Mouse (Mus musculus) intestine, postnatal 0 days (tissue): ENCODE data around the gene Gm10197. TPM values are rescaled to one million over a fixed set of nuclear protein-coding genes. Genes with fewer than 3 reads are reported as not detected.
A peak's percentile ranks its signal among the peaks of the same experiment; 100 is the strongest.

Experiments
- ATAC-seq: fragments of 200-750 bp; cut with Nextera tagmentation; 2 replicates; pipeline ENCODE4 v1.8.0; 2017; ENCODE audit warnings: mild to moderate bottlenecking, moderate TSS enrichment, moderate library complexity
- H3K27ac ChIP-seq: fragments of 300-500 bp; sonication (generic); 2 replicates; pipeline ENCODE4 v1.5.1; 2014; ENCODE audit warnings: mild to moderate bottlenecking, low read depth, low read length, moderate library complexity
- H3K27me3 ChIP-seq: fragments of 300-500 bp; sonication (generic); replicated peaks from 2 replicates; pipeline ENCODE4 v1.6.1; 2014; ENCODE audit warnings: low read length, mixed read lengths; ENCODE audit not compliant: control insufficient read depth, insufficient read depth
- H3K36me3 ChIP-seq: fragments of 300-500 bp; sonication (generic); 2 replicates; pipeline ENCODE4 v1.6.1; 2014; ENCODE audit warnings: mild to moderate bottlenecking, moderate library complexity; ENCODE audit not compliant: control insufficient read depth, insufficient read depth
- H3K4me1 ChIP-seq: fragments of 300-500 bp; sonication (generic); replicated peaks from 2 replicates; pipeline ENCODE4 v1.6.1; 2014; ENCODE audit warnings: antibody characterized with exemption, low read length, mixed read lengths; ENCODE audit not compliant: control insufficient read depth, insufficient read depth
- H3K4me2 ChIP-seq: fragments of 300-500 bp; sonication (generic); replicated peaks from 2 replicates; pipeline ENCODE4 v1.6.1; 2014; ENCODE audit warnings: low read depth, mild to moderate bottlenecking, moderate library complexity
- H3K4me3 ChIP-seq: fragments of 300-500 bp; sonication (generic); 2 replicates; pipeline ENCODE4 v1.5.1; 2014; ENCODE audit warnings: low read depth, low read length
- H3K9ac ChIP-seq: fragments of 300-500 bp; sonication (generic); 2 replicates; pipeline ENCODE4 v1.6.1; 2014; ENCODE audit warnings: mild to moderate bottlenecking, low read depth, low read length
- H3K9me3 ChIP-seq: fragments of 300-500 bp; sonication (generic); 2 replicates; pipeline ENCODE4 v1.6.1; 2016; ENCODE audit warnings: mixed run types; ENCODE audit not compliant: control insufficient read depth
- CTCF ChIP-seq: sonication (generic); IDR thresholded peaks from 2 replicates; pipeline ENCODE4 v1.5.1; 2016; ENCODE audit warnings: low read depth, mild to moderate bottlenecking, control low read depth, antibody characterized with exemption, moderate library complexity
- WGBS: fragments of 180-500 bp; shearing (Covaris S2); extraction: QIAGEN DNeasy Blood & Tissue Kit; methylation state at CpG from one replicate; pipeline ENCODE4 v1.1.7; 2014; 5-methylcytosine and 5-hydroxymethylcytosine counted together
- polyA plus RNA-seq: library from polyadenylated mRNA; unstranded; fragments of >200 nt; fragmentation: Nextera tagmentation; extraction: Ambion mirVana; gene quantifications from 2 replicates; pipeline ENCODE4 v1.2.1, GENCODE M21; 2015

Gm10197 gene
- polyA plus RNA-seq, 1 experiment from 2014 or later = not detected

DNA sequence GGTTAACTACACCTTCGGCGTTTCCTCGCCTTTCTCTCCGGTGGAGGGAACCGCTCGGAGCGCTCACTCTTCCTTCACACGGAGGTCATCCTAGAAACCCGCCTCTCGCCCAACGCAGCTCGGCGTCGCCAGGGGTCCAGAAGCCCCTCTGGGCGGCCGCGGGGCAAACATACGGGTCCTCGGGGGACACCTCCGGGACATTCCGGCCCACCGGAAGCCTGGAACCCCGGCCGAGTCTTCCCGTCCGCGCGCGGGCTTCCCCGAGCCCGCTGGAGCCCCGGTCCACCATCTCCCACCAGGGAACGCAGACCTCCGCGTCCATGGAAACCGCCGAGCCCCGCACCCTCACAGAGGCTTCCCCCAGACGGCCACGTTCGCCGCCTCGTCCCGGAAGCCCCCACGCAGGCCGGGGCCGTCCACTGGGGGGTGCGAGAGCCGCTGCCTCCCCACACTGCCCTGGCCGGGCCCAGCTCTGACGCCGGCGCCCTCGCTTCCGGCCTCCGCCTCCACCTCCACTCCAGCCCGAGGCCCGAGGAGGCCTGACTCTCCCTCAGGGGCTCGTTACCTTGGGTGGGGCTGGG is 18.4 kb upstream of the Gm10197 start:
- ATAC-seq = peak; percentile 83
- H3K36me3 ChIP-seq = peaks cover 10% of the 10 kb centered on the region
- H3K4me1 ChIP-seq = no peaks in the 10 kb centered on the region
- peak overlapping the region; percentile 81 for H3K4me3 ChIP-seq
- H3K9me3 ChIP-seq = no peaks in the 10 kb centered on the region
- WGBS = under 1% methylated on average over 59 of the region's 59 CpGs
- H3K4me2 ChIP-seq = peak overlapping the region; percentile 67
- TF ChIP-seq CTCF = peak; percentile 48; the same call in 1 of the 2 replicates
- peak overlapping the region; percentile 95 for H3K9ac ChIP-seq
- peak overlapping the region; percentile 98 for H3K27ac ChIP-seq
- H3K27me3 ChIP-seq = no peaks in the 10 kb centered on the region

DNA sequence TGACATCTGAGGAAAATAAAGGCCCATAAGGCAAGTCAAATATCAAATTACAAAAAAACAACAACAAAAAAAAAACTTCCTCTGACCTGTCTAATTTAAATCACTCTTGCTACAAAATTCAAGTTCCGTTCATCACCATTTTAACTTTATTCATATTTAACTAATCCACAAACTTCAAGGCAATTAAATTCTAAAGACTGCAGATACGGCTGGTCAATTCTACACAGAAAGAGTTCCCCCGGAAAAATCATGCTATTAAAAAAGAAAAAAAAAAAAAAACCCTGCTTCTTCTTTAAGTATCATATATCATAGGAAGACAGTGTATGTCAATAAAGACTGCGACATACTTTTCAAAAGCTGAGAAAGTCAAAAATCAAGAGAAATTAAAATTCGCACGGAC is 17.9 kb upstream of the Gm10197 start:
- Histone ChIP-seq H3K9me3 (no peaks in the 10 kb centered on the region), H3K27me3 (no peaks in the 10 kb centered on the region), H3K4me3 (peak overlapping the region; percentile 81), H3K4me2 (peak overlapping the region; percentile 67), H3K36me3 (peaks cover 14% of the 10 kb centered on the region), H3K27ac (peak overlapping the region; percentile 98; the same call in 1 of the 2 replicates), H3K4me1 (no peaks in the 10 kb centered on the region), H3K9ac (peak overlapping the region; percentile 95)
- ATAC-seq = no peak
- no peak for TF ChIP-seq CTCF
- WGBS = 14% methylated on average over 6 of the region's 6 CpGs

DNA sequence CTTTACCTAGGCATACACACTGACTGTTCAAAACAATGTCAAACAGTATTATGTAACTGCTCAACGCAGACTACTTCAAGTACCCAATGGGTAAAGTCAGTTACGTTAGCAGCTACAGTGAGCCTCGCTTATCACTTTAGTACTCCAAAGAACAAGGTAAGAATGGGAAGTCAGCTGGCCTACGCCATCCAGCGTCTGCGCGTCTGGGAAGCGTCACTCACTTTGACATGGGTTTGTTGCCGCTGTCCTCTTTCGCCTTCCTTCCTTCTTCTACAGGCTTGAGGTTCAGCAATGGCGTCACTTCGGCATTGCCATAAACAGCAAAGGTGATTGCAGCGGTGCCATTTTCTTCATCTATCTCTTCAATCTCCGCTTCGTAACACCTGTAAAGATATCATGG is 11.8 kb upstream of the Gm10197 start:
- no peak overlapping the region for H3K4me2 ChIP-seq
- H3K9me3 ChIP-seq = no peaks in the 10 kb centered on the region
- H3K27me3 ChIP-seq = no peaks in the 10 kb centered on the region
- no peak overlapping the region for H3K4me3 ChIP-seq
- ATAC-seq = no peak
- no peak for TF ChIP-seq CTCF
- H3K27ac ChIP-seq = no peak overlapping the region
- no peak overlapping the region for H3K9ac ChIP-seq
- H3K36me3 ChIP-seq = peaks cover 47% of the 10 kb centered on the region
- H3K4me1 ChIP-seq = no peaks in the 10 kb centered on the region
- 91% methylated on average over 15 of the region's 15 CpGs for WGBS

DNA sequence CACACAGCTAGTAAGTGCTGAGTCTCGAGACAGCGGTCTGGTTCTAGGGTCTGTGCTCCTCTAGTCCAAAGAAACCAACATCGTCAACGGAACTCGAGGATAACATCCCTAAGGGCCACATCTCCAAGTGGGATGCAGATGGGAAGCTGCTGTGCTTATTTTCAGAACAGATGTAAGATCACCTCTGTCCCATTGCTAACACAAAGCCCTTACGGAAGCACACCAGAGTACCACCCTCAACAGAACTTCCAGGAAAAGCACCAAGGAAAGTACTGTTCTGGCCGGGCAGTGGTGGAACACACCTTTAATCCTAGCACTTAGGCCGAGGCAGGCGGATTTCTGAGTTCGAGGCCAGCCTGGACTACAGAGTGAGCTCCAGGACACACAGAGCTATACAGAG is 6.9 kb upstream of the Gm10197 start:
- H3K9ac ChIP-seq = no peak overlapping the region
- no peak for TF ChIP-seq CTCF
- H3K4me2 ChIP-seq = no peak overlapping the region
- WGBS = 88% methylated on average over 10 of the region's 10 CpGs
- no peaks in the 10 kb centered on the region for H3K27me3 ChIP-seq
- H3K9me3 ChIP-seq = no peaks in the 10 kb centered on the region
- ATAC-seq = no peak
- no peak overlapping the region for H3K27ac ChIP-seq
- no peak overlapping the region for H3K4me3 ChIP-seq
- no peaks in the 10 kb centered on the region for H3K4me1 ChIP-seq
- H3K36me3 ChIP-seq = peaks cover 55% of the 10 kb centered on the region

DNA sequence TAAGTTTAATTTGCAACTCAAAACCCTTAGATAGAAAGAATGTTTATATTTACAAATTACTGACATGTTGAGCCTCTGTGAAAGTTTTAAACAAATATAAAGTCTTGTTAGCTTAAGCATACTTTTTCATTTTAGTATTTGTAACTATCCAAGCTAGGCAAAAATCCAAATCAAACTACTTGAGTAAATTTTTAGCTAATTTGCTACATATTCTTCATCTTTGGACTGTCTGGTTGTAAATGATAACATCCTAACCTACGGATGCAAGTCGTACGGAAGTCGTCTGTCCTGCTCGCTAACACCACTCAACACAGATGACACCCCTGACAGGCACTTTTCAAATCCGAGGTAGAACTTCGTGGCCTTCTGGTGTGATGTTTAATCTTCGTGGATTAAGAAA is 6.1 kb upstream of the Gm10197 start:
- 59% methylated on average over 8 of the region's 8 CpGs for WGBS
- Histone ChIP-seq H3K9me3 (no peaks in the 10 kb centered on the region), H3K4me2 (no peak overlapping the region), H3K4me1 (no peaks in the 10 kb centered on the region), H3K4me3 (no peak overlapping the region), H3K27ac (no peak overlapping the region), H3K9ac (no peak overlapping the region), H3K27me3 (no peaks in the 10 kb centered on the region), H3K36me3 (peaks cover 57% of the 10 kb centered on the region)
- ATAC-seq = no peak
- no peak for TF ChIP-seq CTCF

DNA sequence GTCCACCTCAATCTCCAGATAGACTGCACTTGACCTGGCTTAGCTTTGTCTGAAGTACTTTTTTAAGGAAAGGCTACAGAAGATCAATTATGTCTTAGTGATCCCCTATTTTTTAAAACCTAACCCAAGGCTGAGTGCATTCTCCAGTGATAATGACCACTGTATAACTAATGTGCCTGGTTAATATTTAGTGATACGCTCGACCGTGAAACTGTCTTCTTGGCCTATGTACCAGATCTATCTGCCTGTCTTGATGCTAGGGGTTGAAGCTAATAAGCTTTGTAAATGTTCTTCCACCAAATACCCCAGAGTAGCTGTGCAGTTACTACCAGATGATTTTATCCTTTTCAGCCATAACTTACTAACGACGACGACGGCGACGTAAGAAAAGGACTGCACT is 4.2 kb upstream of the Gm10197 start:
- Histone ChIP-seq H3K9me3 (no peaks in the 10 kb centered on the region), H3K4me2 (no peak overlapping the region), H3K4me1 (no peaks in the 10 kb centered on the region), H3K27ac (no peak overlapping the region), H3K27me3 (no peaks in the 10 kb centered on the region), H3K4me3 (no peak overlapping the region), H3K36me3 (peaks cover 57% of the 10 kb centered on the region), H3K9ac (no peak overlapping the region)
- TF ChIP-seq CTCF = no peak
- WGBS = 85% methylated on average over 9 of the region's 9 CpGs
- ATAC-seq = no peak

DNA sequence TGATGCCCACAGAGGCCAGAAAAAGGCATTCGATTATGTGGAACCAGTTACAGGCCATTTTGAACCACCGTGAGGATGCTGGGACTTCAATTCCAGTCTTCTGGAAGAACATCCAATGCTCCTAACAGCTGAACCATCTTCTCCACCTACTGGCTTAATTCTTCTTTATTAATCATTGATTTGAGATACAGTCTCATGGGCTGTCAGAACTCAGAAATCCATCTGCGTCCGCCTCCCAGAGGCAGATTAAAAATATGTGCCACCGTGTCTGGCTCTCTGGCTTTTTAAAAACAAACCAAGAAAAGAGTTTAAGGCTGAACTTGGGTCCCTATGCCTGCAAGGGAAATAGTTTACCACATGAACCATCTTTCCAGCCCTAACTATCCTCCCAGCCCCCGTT is 3.7 kb upstream of the Gm10197 start:
- no peak overlapping the region for H3K4me3 ChIP-seq
- no peaks in the 10 kb centered on the region for H3K9me3 ChIP-seq
- no peak for TF ChIP-seq CTCF
- H3K4me2 ChIP-seq = no peak overlapping the region
- ATAC-seq = no peak
- H3K9ac ChIP-seq = no peak overlapping the region
- no peaks in the 10 kb centered on the region for H3K27me3 ChIP-seq
- 93% methylated on average over 6 of the region's 6 CpGs for WGBS
- H3K4me1 ChIP-seq = no peaks in the 10 kb centered on the region
- no peak overlapping the region for H3K27ac ChIP-seq
- H3K36me3 ChIP-seq = peaks cover 56% of the 10 kb centered on the region
